14 mouse cellular contexts compared by ENCODE assay signal in genomic region chr5:35465966-35466635, GRCm38 (mm10). TPM values are rescaled to one million over a fixed set of nuclear protein-coding genes. Genes with fewer than 3 reads are reported as not detected.
DNase-seq lines count a peak whose midpoint lies in the region; ATAC-seq lines count a peak whose summit lies in the region.
"Had no signal": no experiment of that assay in that cellular context is flagged by ENCODE, and none has a peak within 500 bp of the region (broad histone marks: within the 10 kb centered on the region; RNA-seq: fewer than 3 reads in every experiment).

No protein-coding gene starts in this region.

- no peaks in the 10 kb centered on the region for H3K4me1 ChIP-seq in forebrain, embryonic 14.5 days (ENCODE audit: control insufficient read depth, insufficient read depth, low read length)
- H3K4me1 ChIP-seq in forebrain, embryonic 12.5 days: no peaks in the 10 kb centered on the region
- H3K4me1 ChIP-seq in midbrain, embryonic 16.5 days (ENCODE audit: control insufficient read depth, insufficient read depth, low read length): peaks cover 2% of the 10 kb centered on the region; the same call in 1 of the 2 replicates
- no peaks in the 10 kb centered on the region for H3K4me1 ChIP-seq in midbrain, embryonic 11.5 days (ENCODE audit: control insufficient read depth, insufficient read depth, low read length)

- no peak overlapping the region for H3K9ac ChIP-seq in forebrain, embryonic 14.5 days (ENCODE audit: low read length)
- H3K9ac ChIP-seq in forebrain, embryonic 12.5 days: no peak overlapping the region
- H3K9ac ChIP-seq in midbrain, embryonic 16.5 days (ENCODE audit: low read depth, low read length): no peak overlapping the region
- H3K9ac ChIP-seq in midbrain, embryonic 11.5 days (ENCODE audit: low read length): no peak overlapping the region
- H3K9ac ChIP-seq: lung, embryonic 14.5 days had no signal

- no peak overlapping the region for H3K27ac ChIP-seq in forebrain, embryonic 14.5 days (ENCODE audit: low read depth, low read length)
- no peak overlapping the region for H3K27ac ChIP-seq in forebrain, embryonic 12.5 days
- H3K27ac ChIP-seq in midbrain, embryonic 16.5 days (ENCODE audit: low read length): no peak overlapping the region
- H3K27ac ChIP-seq in midbrain, embryonic 11.5 days (ENCODE audit: low read depth, low read length): no peak overlapping the region

- peak; percentile 26 for DNase-seq in forebrain, embryonic 14.5 days (ENCODE audit: low spot score)
- DNase-seq in midbrain, embryonic 11.5 days (ENCODE audit: low spot score, missing footprints): no peak
- peak; percentile 63 for DNase-seq in forelimb bud, embryonic 11.5 days (ENCODE audit: low read depth, low spot score)
- DNase-seq in mesoderm, embryonic 11.5 days (ENCODE audit: low read depth, low spot score): peak; percentile 32
- no peak for DNase-seq in urinary bladder, postnatal 4 days (ENCODE audit: low spot score in 2 of 2)
- no peak for DNase-seq in heart, postnatal 25 days (ENCODE audit: low spot score)
- DNase-seq: cerebellum, adult 8-10 months; heart, postnatal 36 days; kidney, adult 8-10 months; lung, embryonic 14.5 days; thymus, postnatal 14 days had no signal

- H3K27me3 ChIP-seq in forebrain, embryonic 14.5 days (replicated peaks; ENCODE audit: control insufficient read depth, insufficient read depth, low read length): no peaks in the 10 kb centered on the region
- H3K27me3 ChIP-seq in forebrain, embryonic 12.5 days: peaks cover 51% of the 10 kb centered on the region
- H3K27me3 ChIP-seq in midbrain, embryonic 16.5 days (ENCODE audit: control insufficient read depth, insufficient read depth, low read depth, low read length): no peaks in the 10 kb centered on the region
- H3K27me3 ChIP-seq in midbrain, embryonic 11.5 days (ENCODE audit: control insufficient read depth, insufficient read depth, low read length): no peaks in the 10 kb centered on the region

- WGBS in forebrain, embryonic 14.5 days: 59% methylated on average over 21 of the region's 21 CpGs
- WGBS in forebrain, embryonic 12.5 days: 63% methylated on average over 21 of the region's 21 CpGs
- WGBS in midbrain, embryonic 16.5 days: 59% methylated on average over 21 of the region's 21 CpGs
- 69% methylated on average over 21 of the region's 21 CpGs for WGBS in midbrain, embryonic 11.5 days

- ATAC-seq in forebrain, embryonic 14.5 days: no peak
- ATAC-seq in forebrain, embryonic 12.5 days (ENCODE audit: low FRiP score): no peak
- ATAC-seq in midbrain, embryonic 16.5 days: no peak
- ATAC-seq in midbrain, embryonic 11.5 days (ENCODE audit: low FRiP score): no peak

- no peaks in the 10 kb centered on the region for H3K9me3 ChIP-seq in forebrain, embryonic 14.5 days (replicated peaks; ENCODE audit: control insufficient read depth, low read length)
- no peaks in the 10 kb centered on the region for H3K9me3 ChIP-seq in forebrain, embryonic 12.5 days
- H3K9me3 ChIP-seq in midbrain, embryonic 16.5 days (replicated peaks; ENCODE audit: control insufficient read depth, low read length, poor library complexity, severe bottlenecking): no peaks in the 10 kb centered on the region
- no peaks in the 10 kb centered on the region for H3K9me3 ChIP-seq in midbrain, embryonic 11.5 days (ENCODE audit: control insufficient read depth, low read length)

- no peaks in the 10 kb centered on the region for H3K36me3 ChIP-seq in forebrain, embryonic 14.5 days (ENCODE audit: control insufficient read depth, insufficient read depth, low read length)
- H3K36me3 ChIP-seq in forebrain, embryonic 12.5 days (replicated peaks): no peaks in the 10 kb centered on the region
- H3K36me3 ChIP-seq in midbrain, embryonic 16.5 days (ENCODE audit: control insufficient read depth, insufficient read depth, low read length): no peaks in the 10 kb centered on the region
- no peaks in the 10 kb centered on the region for H3K36me3 ChIP-seq in midbrain, embryonic 11.5 days (ENCODE audit: control insufficient read depth, insufficient read depth, low read length)

- intact Hi-C loops in heart, postnatal 25 days (cut with DNase I): no loop called here

- no peak overlapping the region for H3K4me3 ChIP-seq in forebrain, embryonic 14.5 days (ENCODE audit: low read depth, low read length)
- no peak overlapping the region for H3K4me3 ChIP-seq in forebrain, embryonic 12.5 days (replicated peaks)
- H3K4me3 ChIP-seq in midbrain, embryonic 16.5 days (ENCODE audit: low read depth, low read length): no peak overlapping the region
- H3K4me3 ChIP-seq in midbrain, embryonic 11.5 days (ENCODE audit: low read depth, low read length): no peak overlapping the region

- H3K4me2 ChIP-seq in forebrain, embryonic 14.5 days (ENCODE audit: low read length): no peak overlapping the region
- H3K4me2 ChIP-seq in forebrain, embryonic 12.5 days: no peak overlapping the region
- H3K4me2 ChIP-seq in midbrain, embryonic 16.5 days (ENCODE audit: low read length): 0 out of 2 replicates have a peak overlapping the region, but pooled peaks have one; percentile 3
- no peak overlapping the region for H3K4me2 ChIP-seq in midbrain, embryonic 11.5 days
- H3K4me2 ChIP-seq: lung, embryonic 14.5 days had no signal

RNA-seq across cellular contexts. Expression of gene Cpz, which starts 59.4 kb away (rescaled TPM):
- 0.88 and 1.4 TPM in 2 replicates for polyA plus RNA-seq in forebrain, embryonic 14.5 days (2014; fragmentation: Nextera tagmentation; extraction: Ambion mirVana)
- 1.7 and 3.0 TPM in 2 replicates for polyA plus RNA-seq in forebrain, embryonic 12.5 days (2016; fragmentation: Nextera tagmentation; extraction: Ambion mirVana)
- 0.75 and 1.5 TPM in 2 replicates for polyA plus RNA-seq in midbrain, embryonic 16.5 days (2015; fragmentation: Nextera tagmentation; extraction: Ambion mirVana)
- polyA plus RNA-seq in midbrain, embryonic 11.5 days (2014; fragmentation: Nextera tagmentation; extraction: Ambion mirVana): 5.9 and 6.2 TPM in 2 replicates
- under 1 TPM; 0.94 to 0.98 TPM for total RNA-seq in heart, postnatal 25 days (2021)
- total RNA-seq: megakaryocyte-erythroid progenitor cell, adult 5-6 weeks had no signal

Comparison
In these comparisons a context has a peak if more than half of its experiments do, and no peak if none do; other contexts are left out.
1. DNase-seq: peak in forebrain, embryonic 14.5 days (single experiment), forelimb bud, embryonic 11.5 days (single experiment) and mesoderm, embryonic 11.5 days (single experiment); none in midbrain, embryonic 11.5 days (single experiment), urinary bladder, postnatal 4 days (0 of 2) and heart, postnatal 25 days (single experiment).